Mouse (Mus musculus) large intestine, adult 2 months (tissue): ENCODE measurements around the gene Surf1. TPM values are rescaled to one million over a fixed set of nuclear protein-coding genes. Genes with fewer than 3 reads are reported as not detected.
"Not testable (repeated sequence)": the region's sequence is repeated elsewhere in the genome, so short reads cannot be mapped to it uniquely, and the experiment has no call there.

Experiments used
- DNase-seq: peaks from one replicate; pipeline ENCODE4 v3.0.0-alpha.2; 2012; ENCODE audit warnings: low read depth, low spot score
- WGBS: fragments of 180-500 bp; shearing (Covaris S2); methylation state at CpG from one replicate; pipeline ENCODE4 v1.1.7; 2018; 5-methylcytosine and 5-hydroxymethylcytosine counted together
- polyA plus RNA-seq: library from polyadenylated mRNA; depleted of rRNA; stranded (reverse); fragments of >200 nt; gene quantifications from 2 replicates; pipeline ENCODE4 v1.2.3, GENCODE M21; 2012; rRNA removed

Surf1 gene
- polyA plus RNA-seq, 1 experiment, result 44.4 TPM

DNA sequence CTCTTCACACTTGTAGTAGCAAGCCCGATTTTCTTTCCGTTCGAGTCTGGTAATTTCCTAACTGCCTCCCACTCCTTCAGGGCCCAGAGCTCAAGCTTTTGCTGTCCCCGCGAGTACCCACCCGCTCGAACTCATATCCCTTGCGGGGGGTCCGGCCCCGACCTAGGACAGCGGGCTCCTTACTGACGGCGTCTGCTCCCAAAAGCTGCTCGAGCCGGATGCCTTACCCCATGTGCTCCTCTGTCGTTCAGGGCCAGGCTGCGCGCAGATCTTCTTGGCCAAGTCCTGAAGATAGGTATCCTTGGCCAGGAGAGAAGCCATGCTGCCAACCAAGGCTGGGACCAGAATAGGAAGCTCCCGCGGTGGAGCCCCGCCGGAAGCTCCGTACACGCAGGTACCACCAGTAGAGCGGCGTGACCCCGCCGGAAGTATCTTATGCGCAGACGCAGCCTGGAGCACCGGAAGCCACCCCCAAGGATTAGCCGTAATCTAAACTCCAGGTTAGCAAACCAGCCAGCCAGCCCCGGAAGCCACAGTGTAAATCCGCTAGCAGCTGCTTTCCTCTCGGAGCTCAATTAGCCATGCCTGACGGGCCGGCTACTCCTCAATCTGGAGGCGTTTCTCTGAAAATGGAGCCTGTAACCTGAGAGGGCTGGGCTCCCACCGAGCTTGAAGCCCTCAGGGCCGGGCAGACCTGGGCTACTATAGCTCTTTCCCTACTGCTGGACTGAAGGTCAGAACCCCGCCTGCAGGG is 13.7 kb downstream of the Surf1 start, which contains the start of gene Surf6:
TSS of gene Surf6 (minus strand) at position 413 of the 754 bp plus-strand sequence.
- peak; percentile 89 for DNase-seq
- WGBS, result under 1% methylated on average over 41 of the region's 41 CpGs

- 1% methylated on average over 7 of the region's 7 CpGs for whole genome bisulfite sequencing
- DNase-seq, result no peak
Measured at GRCm38 (mm10) chr2:26901834-26902400, 14.4 kb downstream of the Surf1 start.

GRCm38 (mm10) chr2:26900731-26901130 is 15.6 kb downstream of the Surf1 start:
- no peak for DNase-seq

GRCm38 (mm10) chr2:26895898-26896297 is 20.4 kb downstream of the Surf1 start:
- DNase-seq, result no peak
- 92% methylated on average over 4 of the region's 4 CpGs for WGBS

More at GRCm38 (mm10) chr2:26900731-26901130, 15.6 kb downstream of the Surf1 start:
- WGBS, result 31% methylated on average over 1 of the region's 1 CpGs

- DNase-seq, result not testable (repeated sequence)
Measured at GRCm38 (mm10) chr2:26886170-26886569, 30.2 kb downstream of the Surf1 start.

DNA sequence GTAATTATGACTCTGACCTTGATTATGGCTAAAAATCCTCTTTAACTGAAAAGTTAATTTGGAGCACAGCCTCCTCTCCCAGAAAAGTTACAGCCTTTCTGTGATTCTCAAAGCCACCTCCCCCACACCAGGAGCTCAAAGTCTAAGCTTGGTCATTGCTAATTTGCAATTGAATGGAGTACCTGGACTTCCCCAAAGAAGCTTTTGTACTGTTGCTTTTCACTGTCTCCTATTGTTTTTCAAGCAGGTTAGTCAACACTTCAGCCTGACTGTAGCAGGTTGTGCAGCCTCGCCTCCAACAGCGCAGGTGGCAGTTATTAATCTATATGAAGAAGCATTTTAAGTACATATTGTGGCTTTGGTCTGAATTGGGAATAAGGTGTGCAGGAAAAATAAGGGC is 30.8 kb downstream of the Surf1 start:
- 92% methylated on average over 2 of the region's 2 CpGs for WGBS
- DNase-seq, result not testable (repeated sequence)

More at GRCm38 (mm10) chr2:26886170-26886569, 30.2 kb downstream of the Surf1 start:
- 60% methylated on average over 4 of the region's 4 CpGs for WGBS

DNA sequence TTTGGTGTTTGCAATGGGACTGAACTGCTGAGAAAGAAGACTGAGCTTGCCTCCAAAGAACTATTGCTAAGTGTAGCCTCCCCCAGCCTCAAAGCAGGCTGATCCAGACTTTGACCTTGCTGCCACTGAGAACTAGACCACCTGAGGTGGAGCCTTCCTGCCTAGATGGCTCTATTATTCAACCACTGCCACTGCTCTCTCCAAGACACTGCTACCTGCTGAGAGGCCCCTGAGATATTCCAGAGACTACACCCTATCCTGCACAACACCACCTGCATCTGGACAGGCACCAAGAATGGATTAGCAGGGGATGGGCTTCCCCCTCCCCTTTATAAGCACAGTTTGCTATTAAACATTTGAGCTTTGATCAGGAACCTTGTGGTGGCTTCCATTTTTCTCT is 37.8 kb downstream of the Surf1 start:
- DNase-seq, result no peak

GRCm38 (mm10) chr2:26870666-26871065 is 45.7 kb downstream of the Surf1 start:
- 61% methylated on average over 6 of the region's 6 CpGs for WGBS
- no peak for DNase-seq

GRCm38 (mm10) chr2:26864879-26865278 is 51.5 kb downstream of the Surf1 start, which contains the start of gene Abo:
Abo (minus strand) TSS chr2:26864979.
- 46% methylated on average over 3 of the region's 3 CpGs for WGBS
- no peak for DNase-seq

Other genes starting within 250 kb of the Surf1 start
- gene Lcn4, start 245.2 kb downstream of the Surf1 start, polyA plus RNA-seq, result 0.11 TPM in 1 of 2 replicates, not detected in the other
- not detected in 2 replicates for gene Abo, start 51.6 kb downstream of the Surf1 start, polyA plus RNA-seq
- gene Surf6, start 13.7 kb downstream of the Surf1 start, polyA plus RNA-seq, result 7.9 and 10.0 TPM in 2 replicates
- 22.3 and 24.4 TPM in 2 replicates for gene Med22, start 5.9 kb downstream of the Surf1 start, polyA plus RNA-seq
- 980 and 1,073 TPM in 2 replicates for gene Rpl7a, start 5.8 kb downstream of the Surf1 start, polyA plus RNA-seq
- 15.1 and 17.5 TPM in 2 replicates for gene Surf2, start 163 bp downstream of the Surf1 start, polyA plus RNA-seq
- 378 and 526 TPM in 2 replicates for gene Surf4, start 17.4 kb upstream of the Surf1 start, polyA plus RNA-seq
- 0.15 TPM in 1 of 2 replicates, not detected in the other for gene Stkld1, start 17.5 kb upstream of the Surf1 start, polyA plus RNA-seq
- gene Rexo4, start 47.9 kb upstream of the Surf1 start, polyA plus RNA-seq, result 22.3 and 30.0 TPM in 2 replicates
- gene Adamts13, start 56.9 kb upstream of the Surf1 start, polyA plus RNA-seq, result 0.43 and 0.59 TPM in 2 replicates
- gene Cacfd1, start 93.4 kb upstream of the Surf1 start, polyA plus RNA-seq, result 44.9 and 53.6 TPM in 2 replicates
- gene Slc2a6, start 111.5 kb upstream of the Surf1 start, polyA plus RNA-seq, result 5.2 and 6.0 TPM in 2 replicates
- 0.23 and 0.35 TPM in 2 replicates for gene Mymk, start 155.6 kb upstream of the Surf1 start, polyA plus RNA-seq
- gene Adamtsl2, start 162.8 kb upstream of the Surf1 start, polyA plus RNA-seq, result 1.3 and 1.8 TPM in 2 replicates
- gene Fam163b, start 226.0 kb upstream of the Surf1 start, polyA plus RNA-seq, result 0.04 and 0.05 TPM in 2 replicates
- gene Dbh, start 248.7 kb upstream of the Surf1 start, polyA plus RNA-seq, result 6.0 and 6.6 TPM in 2 replicates